In the genomic region with DNA sequence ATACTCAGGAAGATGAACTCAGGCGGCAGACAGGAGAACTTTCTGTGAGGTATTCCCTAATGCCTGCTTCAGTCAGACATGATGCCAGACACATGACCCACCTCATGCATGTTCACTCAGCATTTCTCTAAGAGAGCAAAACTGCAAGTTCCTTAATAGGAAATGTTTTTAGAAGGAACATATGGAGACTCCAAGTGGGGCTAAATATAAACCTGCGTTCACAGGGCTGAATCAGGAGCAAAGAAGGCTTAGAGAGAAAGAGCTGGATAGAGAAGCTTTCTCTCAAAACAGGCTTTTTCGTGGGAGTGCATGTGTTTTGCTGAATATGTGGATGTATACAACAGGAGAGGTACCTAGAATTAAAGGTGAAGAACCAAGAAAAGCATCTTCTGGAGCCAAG, we compare ENCODE assay signal across 30 mouse cellular contexts. TPM values are rescaled to one million over a fixed set of nuclear protein-coding genes. Genes with fewer than 3 reads are reported as not detected.
DNase-seq lines count a peak whose midpoint lies in the region; ATAC-seq lines count a peak whose summit lies in the region.
"Had no signal": no experiment of that assay in that cellular context is flagged by ENCODE, and none has a peak within 500 bp of the region (broad histone marks: within the 10 kb centered on the region; RNA-seq: fewer than 3 reads in every experiment).

No protein-coding gene starts in this region.

- no peaks in the 10 kb centered on the region for H3K9me3 ChIP-seq in midbrain, embryonic 15.5 days
- H3K9me3 ChIP-seq: embryonic facial prominence, embryonic 13.5 days; forebrain, embryonic 10.5 days; heart, embryonic 13.5 days; intestine, embryonic 15.5 days; limb, embryonic 13.5 days; lung, embryonic 15.5 days; neural tube, embryonic 12.5 days had no signal

- no peak overlapping the region for H3K4me2 ChIP-seq in midbrain, embryonic 15.5 days
- H3K4me2 ChIP-seq: embryonic facial prominence, embryonic 13.5 days; heart, embryonic 13.5 days; intestine, embryonic 15.5 days; limb, embryonic 13.5 days; liver, embryonic 11.5 days; lung, embryonic 15.5 days; midbrain, embryonic 11.5 days; neural tube, embryonic 12.5 days had no signal

- no peak overlapping the region for H3K9ac ChIP-seq in midbrain, embryonic 15.5 days
- H3K9ac ChIP-seq: embryonic facial prominence, embryonic 13.5 days; heart, embryonic 13.5 days; intestine, embryonic 15.5 days; limb, embryonic 13.5 days; lung, embryonic 15.5 days; neural tube, embryonic 12.5 days had no signal

- no peaks in the 10 kb centered on the region for H3K27me3 ChIP-seq in midbrain, embryonic 15.5 days (replicated peaks)
- H3K27me3 ChIP-seq: embryonic facial prominence, embryonic 13.5 days; heart, embryonic 13.5 days; intestine, embryonic 15.5 days; limb, embryonic 13.5 days; lung, embryonic 15.5 days; neural tube, embryonic 12.5 days had no signal

- H3K4me3 ChIP-seq in midbrain, embryonic 15.5 days, result no peak overlapping the region
- H3K4me3 ChIP-seq: embryonic facial prominence, embryonic 13.5 days; forebrain, embryonic 10.5 days; heart, adult 2 months; heart, embryonic 13.5 days; intestine, embryonic 15.5 days; limb, embryonic 13.5 days; lung, embryonic 15.5 days; myocyte; neural tube, embryonic 12.5 days had no signal

- DNase-seq in frontal cortex, adult 2 months (ENCODE audit: extremely low spot score in 1 of 2, low spot score in 1 of 2), result peak; percentile 63 to 82
- DNase-seq in frontal cortex, postnatal 10 days (ENCODE audit: low spot score in 2 of 2), result no peak
- DNase-seq in left cerebral cortex, adult 18-20 months (ENCODE audit: low spot score in 2 of 2), result peak; percentile 41 to 51
- DNase-seq in left cerebral cortex, adult 11 months (ENCODE audit: low spot score), result no peak
- DNase-seq in brain, adult 2 months (ENCODE audit: low read depth, low spot score), result peak; percentile 88
- peak; percentile 51 to 91 for DNase-seq in left cerebral cortex, postnatal 25 days (ENCODE audit: low spot score in 2 of 2)
- DNase-seq: adrenal gland, postnatal 14 days; cerebellum, adult 11-12 months; cerebellum, adult 9-11 months; gastrocnemius, postnatal 10 days; heart, adult 2 months; kidney, adult 8-10 months; kidney, postnatal 4 days; thymus, adult 2 months; thymus, postnatal 36 days had no signal

- intact Hi-C loops in left cerebral cortex, postnatal 25 days (cut with DNase I), result no loop called here

- no peak overlapping the region for H3K27ac ChIP-seq in midbrain, embryonic 15.5 days
- H3K27ac ChIP-seq: embryonic facial prominence, embryonic 13.5 days; forebrain, embryonic 10.5 days; heart, adult 2 months; heart, embryonic 13.5 days; intestine, embryonic 15.5 days; kidney, postnatal 0 days; limb, embryonic 13.5 days; lung, embryonic 15.5 days; neural tube, embryonic 12.5 days; stomach, postnatal 0 days had no signal

- H3K4me1 ChIP-seq in midbrain, embryonic 15.5 days, result no peaks in the 10 kb centered on the region
- H3K4me1 ChIP-seq: embryonic facial prominence, embryonic 13.5 days; forebrain, embryonic 10.5 days; intestine, embryonic 15.5 days; limb, embryonic 13.5 days; lung, embryonic 15.5 days; neural tube, embryonic 12.5 days had no signal

- no peak for ATAC-seq in midbrain, embryonic 15.5 days (replicated peaks)
- no peak for ATAC-seq in granulocyte monocyte progenitor cell, adult 5-6 weeks (replicated peaks; ENCODE audit: poor library complexity, severe bottlenecking)
- ATAC-seq: hindbrain, embryonic 16.5 days; intestine, embryonic 15.5 days had no signal

- WGBS in midbrain, embryonic 15.5 days, result 80% methylated on average over 3 of the region's 3 CpGs

- no peaks in the 10 kb centered on the region for H3K36me3 ChIP-seq in midbrain, embryonic 15.5 days (replicated peaks)
- H3K36me3 ChIP-seq: embryonic facial prominence, embryonic 13.5 days; forebrain, embryonic 10.5 days; heart, embryonic 13.5 days; intestine, embryonic 15.5 days; limb, embryonic 13.5 days; lung, embryonic 15.5 days; neural tube, embryonic 12.5 days had no signal

RNA-seq across cellular contexts. Expression of gene Mettl21a, which starts 16.2 kb away (rescaled TPM):
- polyA plus RNA-seq in frontal cortex, adult 2 months (2012; rRNA removed), result 11.3 and 12.8 TPM in 2 replicates
- total RNA-seq in left cerebral cortex, adult 18-20 months (2021), result 10 to 100 TPM; 12.5 to 13.3 TPM
- total RNA-seq in left cerebral cortex, postnatal 25 days (2021), result 10 to 100 TPM; 10.8 to 13.4 TPM
- polyA plus RNA-seq in midbrain, embryonic 15.5 days (2015; fragmentation: Nextera tagmentation; extraction: Ambion mirVana), result 20.2 and 20.3 TPM in 2 replicates
- 11.6 TPM in 2 replicates for total RNA-seq in granulocyte monocyte progenitor cell, adult 5-6 weeks (2014; fragmentation: Nextera tagmentation)
- total RNA-seq in granulocyte monocyte progenitor cell, adult 5-6 weeks (2017), result 8.1 and 11.2 TPM in 2 replicates

RNA-seq across cellular contexts. Expression of gene Ccnyl1, which starts 57.0 kb away (rescaled TPM):
- polyA plus RNA-seq in frontal cortex, adult 2 months (2012; rRNA removed), result 26.5 and 28.3 TPM in 2 replicates
- 10 to 100 TPM; 20.5 to 22.0 TPM for total RNA-seq in left cerebral cortex, adult 18-20 months (2021)
- total RNA-seq in left cerebral cortex, postnatal 25 days (2021), result 10 to 100 TPM; 17.4 to 25.1 TPM
- 5.6 and 5.8 TPM in 2 replicates for polyA plus RNA-seq in midbrain, embryonic 15.5 days (2015; fragmentation: Nextera tagmentation; extraction: Ambion mirVana)
- 7.6 and 7.8 TPM in 2 replicates for total RNA-seq in granulocyte monocyte progenitor cell, adult 5-6 weeks (2014; fragmentation: Nextera tagmentation)
- 5.1 and 7.6 TPM in 2 replicates for total RNA-seq in granulocyte monocyte progenitor cell, adult 5-6 weeks (2017)

Comparison
In these comparisons a context has a peak if more than half of its experiments do, and no peak if none do; other contexts are left out.
1. DNase-seq: peak in frontal cortex, adult 2 months (2 of 2), left cerebral cortex, adult 18-20 months (2 of 2), brain, adult 2 months (single experiment) and left cerebral cortex, postnatal 25 days (2 of 2); none in frontal cortex, postnatal 10 days (0 of 2) and left cerebral cortex, adult 11 months (single experiment).